ENCODE assay signal across 8 mouse cellular contexts in genomic region chr2:163202884-163203634, GRCm38 (mm10). TPM values are rescaled to one million over a fixed set of nuclear protein-coding genes. Genes with fewer than 3 reads are reported as not detected.
DNase-seq lines count a peak whose midpoint lies in the region; ATAC-seq and TF ChIP-seq lines count a peak whose summit lies in the region.

Gene Tox2, plus strand, starts transcription at chr2:163203125.

- peak within 1 kb of the TSS; percentile 70 for H3K4me2 ChIP-seq in hindbrain, embryonic 13.5 days
- H3K4me2 ChIP-seq in lung, embryonic 15.5 days = peak within 1 kb of the TSS; percentile 98

- TF ChIP-seq CTCF in E14TG2a.4 (conservative IDR thresholded peaks at IDR 0.05; ENCODE audit: low read length) = no peak

- peaks cover 22% of the 10 kb centered on the region for H3K4me1 ChIP-seq in E14TG2a.4 (replicated peaks; ENCODE audit: low read depth, low read length)
- peaks cover 43% of the 10 kb centered on the region for H3K4me1 ChIP-seq in hindbrain, embryonic 13.5 days (replicated peaks)
- peaks cover 33% of the 10 kb centered on the region for H3K4me1 ChIP-seq in lung, embryonic 15.5 days

- peak; percentile 79 for ATAC-seq in hindbrain, embryonic 13.5 days (ENCODE audit: low FRiP score)
- ATAC-seq in lung, embryonic 15.5 days (ENCODE audit: borderline replicate concordance, extremely low read depth, low FRiP score, low TSS enrichment) = peak; percentile 92

- peak; percentile 80 for DNase-seq in adrenal gland, postnatal 25 days
- DNase-seq in forelimb bud, embryonic 11.5 days (ENCODE audit: low read depth, low spot score) = peak; percentile 35
- peak in 1 of 2 experiments; percentile 35 for DNase-seq in layer of hippocampus, postnatal 14 days (ENCODE audit: low spot score in 2 of 2)
- DNase-seq in ovary, postnatal 36 days (ENCODE audit: low spot score) = peak; percentile 79
- peak; percentile 21 to 54 for DNase-seq in urinary bladder, postnatal 36 days (ENCODE audit: low spot score in 2 of 2)

- H3K27ac ChIP-seq in hindbrain, embryonic 13.5 days = peak within 1 kb of the TSS; percentile 76
- H3K27ac ChIP-seq in lung, embryonic 15.5 days = peak within 1 kb of the TSS; percentile 67

- H3K36me3 ChIP-seq in E14TG2a.4 (ENCODE audit: insufficient read depth, low read length) = no peaks in the 10 kb centered on the region
- no peaks in the 10 kb centered on the region for H3K36me3 ChIP-seq in hindbrain, embryonic 13.5 days
- no peaks in the 10 kb centered on the region for H3K36me3 ChIP-seq in lung, embryonic 15.5 days

- peak within 1 kb of the TSS; percentile 79 for H3K4me3 ChIP-seq in E14TG2a.4 (replicated peaks; ENCODE audit: low read length)
- H3K4me3 ChIP-seq in hindbrain, embryonic 13.5 days = peak within 1 kb of the TSS; percentile 57
- peak within 1 kb of the TSS; percentile 60 for H3K4me3 ChIP-seq in lung, embryonic 15.5 days

- H3K27me3 ChIP-seq in E14TG2a.4 (ENCODE audit: insufficient read depth, low read length) = peaks cover 77% of the 10 kb centered on the region
- H3K27me3 ChIP-seq in hindbrain, embryonic 13.5 days = peaks cover 56% of the 10 kb centered on the region
- peaks cover 39% of the 10 kb centered on the region for H3K27me3 ChIP-seq in lung, embryonic 15.5 days

- under 1% methylated on average over 76 of the region's 79 CpGs for WGBS in hindbrain, embryonic 13.5 days
- under 1% methylated on average over 52 of the region's 79 CpGs for WGBS in lung, embryonic 15.5 days

- no peaks in the 10 kb centered on the region for H3K9me3 ChIP-seq in E14TG2a.4 (ENCODE audit: low read length)
- H3K9me3 ChIP-seq in hindbrain, embryonic 13.5 days = 0 out of 2 replicates have a peak, but pooled peaks cover 10% of the 10 kb centered on the region
- peaks cover 5% of the 10 kb centered on the region; the same call in 1 of the 2 replicates for H3K9me3 ChIP-seq in lung, embryonic 15.5 days

- H3K9ac ChIP-seq in hindbrain, embryonic 13.5 days = peak within 1 kb of the TSS; percentile 76
- peak within 1 kb of the TSS; percentile 42 for H3K9ac ChIP-seq in lung, embryonic 15.5 days

RNA-seq across cellular contexts. Expression of gene Tox2, which starts in this region (rescaled TPM):
- total RNA-seq in adrenal gland, postnatal 25 days (2021) = 2.7 and 3.0 TPM in 2 replicates
- polyA plus RNA-seq in hindbrain, embryonic 13.5 days (2015; fragmentation: Nextera tagmentation; extraction: Ambion mirVana) = 20.6 and 23.5 TPM in 2 replicates
- 10 to 100 TPM; 19.1 to 21.1 TPM for total RNA-seq in layer of hippocampus, postnatal 14 days (2021)
- 2.8 and 3.3 TPM in 2 replicates for polyA plus RNA-seq in lung, embryonic 15.5 days (2015; fragmentation: Nextera tagmentation; extraction: Ambion mirVana)
